Mouse (Mus musculus) liver, embryonic 12.5 days (tissue): ENCODE measurements around the gene Zfp57. TPM values are rescaled to one million over a fixed set of nuclear protein-coding genes. Genes with fewer than 3 reads are reported as not detected.

Experiments used
- ATAC-seq: fragments of 200-750 bp; cut with Nextera tagmentation; 2 replicates; pipeline ENCODE4 v1.8.0; 2017; ENCODE audit warnings: moderate number of reproducible peaks, mild to moderate bottlenecking, moderate library complexity
- H3K27ac ChIP-seq: fragments of 300-500 bp; sonication (generic); 2 replicates; pipeline ENCODE4 v1.5.1; 2016; ENCODE audit warnings: mild to moderate bottlenecking
- H3K27me3 ChIP-seq: fragments of 300-500 bp; sonication (generic); replicated peaks from 2 replicates; pipeline ENCODE4 v1.6.1; 2016; ENCODE audit warnings: mild to moderate bottlenecking, moderate library complexity
- H3K36me3 ChIP-seq: fragments of 300-500 bp; sonication (generic); 2 replicates; pipeline ENCODE4 v1.6.1; 2016; ENCODE audit warnings: mild to moderate bottlenecking, moderate library complexity
- H3K4me1 ChIP-seq: fragments of 300-500 bp; sonication (generic); 2 replicates; pipeline ENCODE4 v1.6.1; 2016
- H3K4me2 ChIP-seq: fragments of 300-500 bp; sonication (generic); 2 replicates; pipeline ENCODE4 v1.6.1; 2016; ENCODE audit warnings: mild to moderate bottlenecking, moderate library complexity
- H3K4me3 ChIP-seq: fragments of 300-500 bp; sonication (generic); 2 replicates; pipeline ENCODE4 v1.5.1; 2016; ENCODE audit warnings: mild to moderate bottlenecking, moderate library complexity
- H3K9ac ChIP-seq: fragments of 300-500 bp; sonication (generic); 2 replicates; pipeline ENCODE4 v1.6.1; 2016; ENCODE audit warnings: mild to moderate bottlenecking, moderate library complexity
- H3K9me3 ChIP-seq: fragments of 300-500 bp; sonication (generic); replicated peaks from 2 replicates; pipeline ENCODE4 v1.6.1; 2016; ENCODE audit warnings: mild to moderate bottlenecking, moderate library complexity
- WGBS: fragments of 180-500 bp; shearing (Covaris S2); methylation state at CpG from one replicate; pipeline ENCODE4 v1.1.7; 2016; ENCODE audit not compliant: insufficient replicate concordance; 5-methylcytosine and 5-hydroxymethylcytosine counted together
- polyA plus RNA-seq: library from polyadenylated mRNA; unstranded; fragments of >200 nt; fragmentation: Nextera tagmentation; extraction: Ambion mirVana; gene quantifications from 2 replicates; pipeline ENCODE4 v1.2.1, GENCODE M21; 2016

Gene Zfp57
- polyA plus RNA-seq = 11.2 and 11.8 TPM in 2 replicates

GRCm38 (mm10) chr17:37000863-37001262, at the start of gene Zfp57:
Zfp57 (plus strand) TSS chr17:37001163.
- Histone ChIP-seq H3K36me3 (no peaks in the 10 kb centered on the region), H3K9me3 (no peaks in the 10 kb centered on the region), H3K9ac (no peak within 1 kb of the TSS), H3K4me2 (peak within 1 kb of the TSS; percentile 66; the same call in 1 of the 2 replicates), H3K4me1 (no peaks in the 10 kb centered on the region; the same call in 1 of the 2 replicates), H3K27ac (no peak within 1 kb of the TSS), H3K4me3 (no peak within 1 kb of the TSS), H3K27me3 (peaks cover 25% of the 10 kb centered on the region)
- no peak for ATAC-seq
- WGBS = 73% methylated on average over 7 of the region's 7 CpGs

- ATAC-seq = no peak
- 79% methylated on average over 2 of the region's 2 CpGs for WGBS
- no peak overlapping the region for H3K27ac ChIP-seq
- H3K36me3 ChIP-seq = peaks cover 29% of the 10 kb centered on the region
- no peaks in the 10 kb centered on the region for H3K9me3 ChIP-seq
- H3K4me3 ChIP-seq = no peak overlapping the region
- peaks cover 14% of the 10 kb centered on the region for H3K27me3 ChIP-seq
- H3K4me1 ChIP-seq = peaks cover 20% of the 10 kb centered on the region
- H3K9ac ChIP-seq = no peak overlapping the region
- no peak overlapping the region for H3K4me2 ChIP-seq
Observed at GRCm38 (mm10) chr17:36952631-36953030, 48.3 kb upstream of the Zfp57 start.

- no peak overlapping the region for H3K27ac ChIP-seq
- no peak overlapping the region for H3K4me2 ChIP-seq
- no peak overlapping the region for H3K9ac ChIP-seq
- H3K4me3 ChIP-seq = no peak overlapping the region
- H3K27me3 ChIP-seq = peaks cover 10% of the 10 kb centered on the region
- no peaks in the 10 kb centered on the region for H3K9me3 ChIP-seq
- WGBS = 71% methylated on average over 1 of the region's 1 CpGs
- peaks cover 29% of the 10 kb centered on the region for H3K36me3 ChIP-seq
- ATAC-seq = no peak
- H3K4me1 ChIP-seq = peaks cover 21% of the 10 kb centered on the region
Observed at GRCm38 (mm10) chr17:36953062-36953461, 47.9 kb upstream of the Zfp57 start.

GRCm38 (mm10) chr17:36957999-36958743, 42.8 kb upstream of the Zfp57 start, which contains the start of the genes Znrd1 and Znrd1as:
Znrd1 (minus strand) TSS chr17:36958559.
Znrd1as (plus strand) TSS chr17:36958592.
- H3K36me3 ChIP-seq = peaks cover 13% of the 10 kb centered on the region
- H3K4me1 ChIP-seq = peaks cover 16% of the 10 kb centered on the region
- H3K27ac ChIP-seq = peak within 1 kb of the TSS; percentile 56
- H3K27me3 ChIP-seq = no peaks in the 10 kb centered on the region
- peak within 1 kb of the TSS; percentile 81 for H3K4me2 ChIP-seq
- H3K9ac ChIP-seq = peak within 1 kb of the TSS; percentile 82
- under 1% methylated on average over 46 of the region's 46 CpGs for WGBS
- no peaks in the 10 kb centered on the region for H3K9me3 ChIP-seq
- peak; percentile 95 for ATAC-seq
- peak within 1 kb of the TSS; percentile 71 for H3K4me3 ChIP-seq

GRCm38 (mm10) chr17:36958884-36959283, 42.1 kb upstream of the Zfp57 start:
- Histone ChIP-seq H3K4me2 (peak overlapping the region; percentile 81), H3K4me1 (peaks cover 16% of the 10 kb centered on the region), H3K36me3 (peaks cover 13% of the 10 kb centered on the region), H3K9me3 (no peaks in the 10 kb centered on the region), H3K9ac (peak overlapping the region; percentile 82), H3K27me3 (no peaks in the 10 kb centered on the region), H3K4me3 (peak overlapping the region; percentile 71), H3K27ac (peak overlapping the region; percentile 56; the same call in 1 of the 2 replicates)
- ATAC-seq = no peak
- WGBS = 8% methylated on average over 12 of the region's 12 CpGs

GRCm38 (mm10) chr17:36961125-36961524, 39.8 kb upstream of the Zfp57 start:
- Histone ChIP-seq H3K9me3 (no peaks in the 10 kb centered on the region), H3K9ac (no peak overlapping the region), H3K4me1 (peaks cover 16% of the 10 kb centered on the region), H3K36me3 (peaks cover 8% of the 10 kb centered on the region), H3K4me2 (no peak overlapping the region), H3K27me3 (no peaks in the 10 kb centered on the region), H3K27ac (no peak overlapping the region), H3K4me3 (no peak overlapping the region)
- 57% methylated on average over 1 of the region's 1 CpGs for WGBS
- ATAC-seq = no peak

- 10% methylated on average over 1 of the region's 1 CpGs for WGBS
- Histone ChIP-seq H3K27ac (no peak overlapping the region), H3K4me1 (no peaks in the 10 kb centered on the region), H3K9me3 (no peaks in the 10 kb centered on the region), H3K9ac (no peak overlapping the region), H3K36me3 (no peaks in the 10 kb centered on the region), H3K4me3 (no peak overlapping the region), H3K27me3 (0 out of 2 replicates have a peak, but pooled peaks cover 10% of the 10 kb centered on the region), H3K4me2 (no peak overlapping the region)
- no peak for ATAC-seq
Observed at GRCm38 (mm10) chr17:36966875-36967274, 34.1 kb upstream of the Zfp57 start.

- WGBS = 69% methylated on average over 14 of the region's 14 CpGs
- no peaks in the 10 kb centered on the region for H3K9me3 ChIP-seq
- H3K9ac ChIP-seq = no peak overlapping the region
- H3K4me1 ChIP-seq = no peaks in the 10 kb centered on the region
- H3K4me2 ChIP-seq = no peak overlapping the region
- H3K4me3 ChIP-seq = no peak overlapping the region
- 0 out of 2 replicates have a peak, but pooled peaks have one; percentile 24 for ATAC-seq
- H3K27ac ChIP-seq = no peak overlapping the region
- H3K36me3 ChIP-seq = no peaks in the 10 kb centered on the region
- peaks cover 13% of the 10 kb centered on the region; the same call in 1 of the 2 replicates for H3K27me3 ChIP-seq
Observed at GRCm38 (mm10) chr17:36970316-36970890, 30.6 kb upstream of the Zfp57 start.

- no peaks in the 10 kb centered on the region for H3K36me3 ChIP-seq
- H3K9me3 ChIP-seq = no peaks in the 10 kb centered on the region
- H3K27me3 ChIP-seq = peaks cover 13% of the 10 kb centered on the region; the same call in 1 of the 2 replicates
- H3K4me3 ChIP-seq = no peak overlapping the region
- no peak overlapping the region for H3K9ac ChIP-seq
- no peak overlapping the region for H3K4me2 ChIP-seq
- no peak overlapping the region for H3K27ac ChIP-seq
- ATAC-seq = no peak
- no peaks in the 10 kb centered on the region for H3K4me1 ChIP-seq
- 62% methylated on average over 6 of the region's 6 CpGs for WGBS
Observed at GRCm38 (mm10) chr17:36971172-36971850, 29.7 kb upstream of the Zfp57 start.

- Histone ChIP-seq H3K4me2 (no peak overlapping the region), H3K4me3 (no peak overlapping the region), H3K9ac (no peak overlapping the region), H3K9me3 (no peaks in the 10 kb centered on the region), H3K36me3 (no peaks in the 10 kb centered on the region), H3K27ac (no peak overlapping the region), H3K4me1 (no peaks in the 10 kb centered on the region), H3K27me3 (peaks cover 13% of the 10 kb centered on the region; the same call in 1 of the 2 replicates)
- WGBS = 40% methylated on average over 3 of the region's 3 CpGs
- ATAC-seq = no peak
Observed at GRCm38 (mm10) chr17:36972791-36973190, 28.2 kb upstream of the Zfp57 start.

GRCm38 (mm10) chr17:36973271-36973787, 27.6 kb upstream of the Zfp57 start:
- WGBS = 50% methylated on average over 8 of the region's 8 CpGs
- no peak overlapping the region for H3K9ac ChIP-seq
- H3K4me3 ChIP-seq = no peak overlapping the region
- H3K4me1 ChIP-seq = no peaks in the 10 kb centered on the region
- H3K27me3 ChIP-seq = peaks cover 13% of the 10 kb centered on the region; the same call in 1 of the 2 replicates
- H3K27ac ChIP-seq = no peak overlapping the region
- no peaks in the 10 kb centered on the region for H3K36me3 ChIP-seq
- no peak for ATAC-seq
- H3K9me3 ChIP-seq = no peaks in the 10 kb centered on the region
- H3K4me2 ChIP-seq = no peak overlapping the region
